Mouse (Mus musculus) CH12F3 (cell line): ENCODE measurements around the gene Mgat5.

Source experiments
- in situ Hi-C: fragments of 300-500 bp; cut with MboI; formaldehyde crosslinking; loops from 2 replicates; pipeline ENCODE4 v1.14.3; 2020; ENCODE audit warnings: low sequenced_read_pairs

Mgat5 gene

DNA sequence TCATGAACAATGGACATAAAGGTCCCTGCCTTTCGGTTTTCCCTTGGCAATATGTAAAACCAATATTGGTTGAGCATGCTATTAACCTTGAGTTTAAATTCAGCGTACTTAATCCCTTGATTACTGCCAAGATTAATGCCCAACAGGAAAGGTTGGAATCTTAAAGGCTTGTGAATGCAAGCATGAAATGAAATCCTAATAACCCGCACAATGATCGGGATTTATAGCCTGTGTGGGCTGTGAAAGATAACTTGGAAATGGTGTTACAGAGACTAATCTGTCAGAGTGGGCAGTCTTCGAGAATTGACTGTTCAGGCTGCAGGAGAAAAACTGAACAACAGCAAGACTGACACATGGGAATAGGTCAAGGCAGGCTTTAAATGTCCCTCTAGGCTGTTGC is 168.7 kb downstream of the Mgat5 start:
- in situ Hi-C loops = no loop called here

DNA sequence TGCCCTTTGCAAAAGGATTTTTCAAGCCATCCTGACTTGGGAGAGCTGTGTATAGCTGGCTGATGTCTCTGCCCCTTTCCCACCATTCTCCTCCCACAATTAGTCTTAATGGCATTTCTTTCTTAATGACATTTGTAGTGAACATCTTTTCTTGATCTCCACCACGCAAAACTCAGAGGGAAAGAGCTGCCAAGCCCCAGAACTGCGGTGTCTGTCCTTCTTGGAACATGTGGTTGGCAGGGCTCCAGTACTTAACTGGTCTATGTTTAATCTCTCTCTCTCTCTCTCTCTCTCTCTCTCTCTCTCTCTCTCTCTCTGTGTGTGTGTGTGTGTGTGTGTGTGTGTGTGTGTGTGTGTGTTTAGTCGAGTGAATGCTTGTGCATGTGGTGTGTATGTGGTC is 169.3 kb downstream of the Mgat5 start:
- in situ Hi-C loops = no loop called here

DNA sequence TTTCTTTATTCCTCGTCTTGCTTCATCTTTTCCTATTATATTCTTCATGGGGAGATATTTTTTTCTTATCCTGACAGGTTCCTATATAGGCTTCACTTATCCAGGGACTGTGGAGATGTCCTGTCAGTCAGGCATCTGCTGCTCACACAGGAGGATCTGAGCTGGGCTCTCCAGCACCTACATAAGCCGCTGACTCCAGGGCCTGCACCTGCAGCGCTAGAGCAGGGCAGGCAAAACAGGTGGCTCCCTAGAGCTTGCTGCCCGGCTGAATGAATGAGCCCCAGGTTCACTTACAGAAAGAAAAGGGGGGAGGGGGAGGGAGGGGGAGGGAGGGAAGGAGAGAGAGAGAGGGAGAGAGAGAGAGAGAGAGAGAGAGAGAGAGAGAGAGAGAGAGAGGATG is 175.3 kb downstream of the Mgat5 start:
- in situ Hi-C loops = no loop called here

DNA sequence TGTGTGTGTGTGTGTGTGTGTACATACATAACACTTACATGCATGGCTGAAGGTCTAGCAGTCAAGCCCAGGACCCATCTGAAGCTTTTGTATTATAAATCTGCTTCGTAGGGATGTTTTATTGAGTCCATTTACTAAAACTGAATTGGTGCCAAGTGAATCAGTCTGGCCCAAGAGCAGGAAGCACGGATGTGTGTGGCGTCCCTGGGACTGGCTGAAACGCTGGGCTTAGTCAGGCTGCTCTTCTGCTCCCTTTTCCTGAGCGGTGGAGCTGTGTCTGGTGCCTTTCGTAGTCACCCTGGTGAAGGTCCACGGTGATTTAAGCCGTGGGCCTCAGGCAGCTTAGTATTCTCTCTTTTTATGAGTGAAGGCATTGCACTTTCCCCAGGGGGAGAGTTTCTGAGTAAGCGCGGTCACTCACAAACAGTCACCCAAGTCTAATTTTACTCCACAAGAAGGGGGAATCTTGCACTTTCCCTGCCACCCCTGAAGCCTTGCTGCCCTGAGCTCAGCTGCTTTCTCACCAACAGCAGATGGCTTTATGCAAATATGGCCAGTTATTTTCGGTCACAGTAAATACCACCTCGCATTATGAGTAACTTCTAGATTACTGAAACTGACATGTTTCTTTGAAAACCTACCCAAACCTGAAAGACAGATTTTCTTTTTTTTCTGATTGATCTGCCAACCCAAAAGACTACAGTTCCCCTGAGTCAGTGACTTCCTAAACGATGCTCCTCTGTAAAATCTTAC is 176.1 kb downstream of the Mgat5 start:
- in situ Hi-C loops = no loop called here

DNA sequence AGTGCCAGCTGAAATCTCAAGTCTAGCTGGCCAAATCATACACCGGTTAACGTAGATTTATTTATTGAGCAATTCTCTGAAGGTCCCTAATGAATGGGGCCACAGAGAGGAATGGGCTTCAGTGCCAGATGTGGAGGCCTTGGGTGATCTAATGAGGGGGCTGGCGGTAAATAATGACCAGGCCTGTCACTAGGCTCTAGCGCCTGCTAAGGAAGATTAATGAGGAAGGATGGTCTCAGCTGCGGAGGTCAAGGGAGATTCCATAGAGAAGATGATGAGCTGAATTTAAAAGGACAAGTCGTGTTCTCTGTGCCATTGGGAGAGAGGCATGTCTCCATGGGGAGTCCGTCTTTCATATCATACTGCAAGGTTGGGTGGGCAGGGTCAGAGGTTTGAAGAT is 178.3 kb downstream of the Mgat5 start:
- in situ Hi-C loops = no loop called here

DNA sequence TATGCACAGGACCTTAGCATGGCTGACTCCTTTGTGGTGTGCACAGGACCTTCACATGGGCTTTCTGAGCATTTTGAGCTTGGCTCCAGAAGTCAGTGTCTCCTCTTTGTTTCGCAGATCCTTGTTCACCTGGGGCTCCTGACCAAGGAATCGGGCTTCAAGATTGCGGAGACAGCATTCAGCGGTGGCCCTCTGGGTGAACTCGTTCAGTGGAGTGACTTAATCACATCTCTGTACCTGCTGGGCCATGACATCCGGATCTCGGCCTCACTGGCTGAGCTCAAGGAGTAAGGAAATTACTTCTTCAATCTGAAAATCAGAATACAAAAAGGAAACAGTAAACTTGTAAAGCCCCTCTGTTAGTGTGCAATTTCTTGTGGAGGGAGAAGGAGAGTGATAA is 182.4 kb downstream of the Mgat5 start:
- in situ Hi-C loops = no loop called here

DNA sequence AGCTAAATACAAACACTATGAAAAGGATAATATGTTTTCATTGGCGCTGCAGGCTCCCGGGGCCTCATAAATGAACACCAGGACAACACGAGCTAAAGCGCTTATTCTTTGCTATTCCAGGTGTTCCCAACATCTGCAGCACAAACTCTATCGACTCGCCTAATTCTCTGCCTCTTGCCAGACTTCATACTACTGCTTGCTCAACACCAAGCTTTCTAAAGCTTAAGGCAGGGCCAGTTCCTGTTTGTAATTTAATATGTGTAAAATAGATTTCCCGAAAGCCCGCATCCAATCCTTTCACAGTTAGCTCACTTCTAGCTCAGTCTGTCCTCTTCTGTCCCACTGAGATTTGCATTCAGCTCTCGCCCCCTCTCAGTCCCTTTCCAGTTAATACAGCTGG is 182.8 kb downstream of the Mgat5 start:
- in situ Hi-C loops = no loop called here

DNA sequence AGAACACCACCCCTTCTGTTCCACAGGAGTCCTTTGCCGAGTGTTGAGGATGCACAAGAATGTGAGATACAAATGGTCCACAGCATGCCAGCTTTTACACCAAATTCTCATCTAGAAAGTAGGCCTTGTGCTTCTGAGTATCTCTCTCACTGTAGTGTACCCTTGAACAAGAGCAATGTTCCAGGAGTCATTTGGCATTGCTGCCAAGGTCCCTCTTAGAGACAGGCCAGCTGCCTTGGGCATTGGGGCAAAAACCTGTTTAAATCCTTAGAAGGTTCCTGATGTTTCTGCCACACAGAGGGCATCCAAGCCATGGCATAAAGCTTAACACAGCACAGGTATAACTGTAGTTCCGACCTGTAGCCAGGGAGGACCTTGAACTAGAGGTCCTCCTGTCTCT is 189.9 kb downstream of the Mgat5 start:
- in situ Hi-C loops = loop anchor here (10.0 kb wide), 1 partner anchor 190 kb away; the partner anchor contains the start of gene Mgat5

DNA sequence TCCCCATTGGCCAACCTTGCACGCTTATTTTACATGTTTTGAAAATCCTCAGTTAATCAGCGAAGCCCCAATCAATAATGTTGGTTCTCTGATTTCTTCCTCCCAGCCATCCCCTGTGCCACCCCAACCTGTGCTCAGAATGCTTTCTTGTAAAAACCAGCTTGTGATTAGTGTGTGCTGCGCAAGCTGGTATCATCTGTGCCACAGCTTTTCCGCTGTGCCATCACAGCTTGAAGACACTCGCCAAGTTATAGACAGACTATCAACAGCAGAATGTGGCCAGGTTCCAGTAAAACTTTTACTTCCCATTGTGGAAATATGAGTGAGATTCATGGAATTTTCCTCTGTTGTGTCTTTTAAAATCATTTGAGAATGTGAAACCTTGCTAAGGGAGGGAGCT is 190.9 kb downstream of the Mgat5 start:
- in situ Hi-C loops = loop anchor here (10.0 kb wide), 1 partner anchor 191 kb away; the partner anchor contains the start of gene Mgat5

DNA sequence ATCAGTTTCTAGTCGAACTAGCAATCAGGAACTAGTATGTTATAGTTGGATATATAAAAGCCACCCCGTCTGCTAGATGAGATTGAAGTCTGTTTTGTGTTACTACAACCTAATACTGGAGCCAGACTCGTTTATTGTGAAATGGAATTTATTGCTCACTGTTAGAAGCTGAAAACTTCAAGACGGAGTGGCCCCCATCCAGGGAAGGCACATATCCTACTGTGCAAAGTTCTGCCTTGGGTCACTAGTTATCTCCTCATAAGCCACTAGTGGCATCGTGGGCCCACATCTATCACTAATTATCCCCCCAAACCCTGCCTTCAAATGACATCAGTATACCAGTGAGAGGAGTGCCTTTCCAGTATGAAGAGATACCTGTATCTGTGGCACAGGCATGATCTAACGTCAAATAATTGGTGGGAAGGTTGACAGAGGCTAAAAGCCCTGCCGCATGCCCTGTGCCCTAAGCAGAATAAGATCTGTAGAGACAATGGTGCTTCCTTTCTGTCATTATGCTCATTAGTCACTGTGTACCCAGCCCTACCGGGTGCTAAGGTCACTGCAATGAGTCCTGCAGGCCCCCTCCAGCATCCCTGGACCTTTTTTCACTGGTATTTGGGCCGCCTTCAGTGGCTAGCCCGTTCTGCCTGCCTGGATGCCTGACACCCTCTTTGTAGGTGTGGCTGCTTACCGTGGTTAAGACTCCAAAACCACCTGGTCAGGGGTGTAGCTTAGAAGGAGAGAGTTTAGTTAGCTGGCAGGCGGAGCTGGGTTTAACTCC is 191.9 kb downstream of the Mgat5 start:
- in situ Hi-C loops = loop anchor here (10.0 kb wide), 1 partner anchor 192 kb away; the partner anchor contains the start of gene Mgat5

DNA sequence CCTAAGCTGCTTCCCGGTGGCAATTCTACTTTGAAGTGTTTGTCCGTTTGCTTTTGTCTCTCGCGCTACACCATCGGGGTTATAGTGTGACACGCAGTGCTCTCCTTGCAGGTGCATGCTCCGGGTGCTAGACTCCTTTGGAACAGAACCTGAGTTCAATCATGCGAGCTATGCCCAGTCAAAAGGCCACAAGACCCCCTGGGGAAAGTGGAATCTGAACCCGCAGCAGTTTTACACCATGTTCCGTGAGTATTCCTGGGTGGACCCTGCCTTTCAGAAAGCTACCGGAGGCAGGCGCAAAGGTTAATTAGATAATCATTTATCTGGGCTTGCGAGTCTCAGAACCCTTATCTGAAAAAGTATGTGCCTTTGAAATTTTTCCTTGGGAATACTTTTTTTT is 192.6 kb downstream of the Mgat5 start:
- in situ Hi-C loops = loop anchor here (10.0 kb wide), 1 partner anchor 193 kb away; the partner anchor contains the start of gene Mgat5

DNA sequence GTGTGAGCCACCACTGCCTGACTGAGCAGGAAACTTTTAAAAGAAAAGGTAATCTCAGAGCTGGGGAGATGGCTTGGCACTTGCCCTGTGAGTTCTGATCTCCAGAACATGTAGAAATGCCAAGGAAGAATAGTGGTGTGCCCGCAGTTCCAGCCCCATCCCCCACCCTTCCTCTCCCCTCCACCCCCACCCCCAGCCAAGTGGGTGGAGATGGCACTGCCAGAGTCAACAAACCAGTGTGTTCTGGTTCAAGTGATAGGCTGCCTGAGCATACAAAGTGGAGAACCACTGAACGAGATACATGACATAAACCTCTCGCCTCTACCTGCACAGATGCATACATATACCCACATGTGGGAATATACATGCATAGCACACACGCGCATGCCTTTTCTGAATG is 193.4 kb downstream of the Mgat5 start:
- in situ Hi-C loops = loop anchor here (10.0 kb wide), 1 partner anchor 193 kb away; the partner anchor contains the start of gene Mgat5

DNA sequence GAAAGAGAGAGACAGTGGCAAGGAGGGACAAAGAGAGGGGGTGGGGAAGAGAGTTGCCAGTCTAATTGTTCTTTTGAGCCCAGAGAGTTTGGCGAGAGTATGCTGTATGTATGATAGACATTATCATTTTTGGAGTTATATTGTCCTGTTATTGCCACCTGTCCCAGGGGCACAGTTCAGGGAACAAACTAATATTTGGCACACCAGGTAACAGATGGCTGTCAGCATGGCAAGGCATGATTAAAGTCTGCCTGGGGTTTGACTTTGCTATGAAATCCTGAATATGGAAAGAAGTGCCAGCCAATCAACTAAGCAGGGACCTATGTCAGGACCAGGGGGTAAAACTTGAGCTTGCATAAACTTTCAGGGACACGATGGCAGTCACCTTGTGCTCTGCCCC is 195.4 kb downstream of the Mgat5 start:
- in situ Hi-C loops = no loop called here

DNA sequence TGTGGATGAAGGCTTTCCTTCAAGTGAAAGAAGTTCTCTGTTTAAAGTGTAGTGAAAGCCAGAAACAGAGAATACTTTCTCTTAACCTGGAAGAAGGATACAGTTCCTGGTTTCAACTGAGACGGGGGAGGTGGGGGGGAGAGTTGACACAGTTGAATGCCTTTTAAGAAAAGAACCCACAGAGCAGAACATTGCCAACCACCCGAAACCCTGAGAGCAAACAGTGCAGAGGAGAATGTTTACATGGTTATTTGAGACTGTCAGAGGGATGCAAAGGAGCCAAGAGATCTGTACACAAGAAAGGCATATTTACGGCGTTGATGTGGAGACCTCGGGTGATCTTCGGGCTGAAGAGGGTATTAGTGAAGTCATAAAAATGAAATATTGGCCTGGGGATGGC is 195.9 kb downstream of the Mgat5 start:
- in situ Hi-C loops = no loop called here

DNA sequence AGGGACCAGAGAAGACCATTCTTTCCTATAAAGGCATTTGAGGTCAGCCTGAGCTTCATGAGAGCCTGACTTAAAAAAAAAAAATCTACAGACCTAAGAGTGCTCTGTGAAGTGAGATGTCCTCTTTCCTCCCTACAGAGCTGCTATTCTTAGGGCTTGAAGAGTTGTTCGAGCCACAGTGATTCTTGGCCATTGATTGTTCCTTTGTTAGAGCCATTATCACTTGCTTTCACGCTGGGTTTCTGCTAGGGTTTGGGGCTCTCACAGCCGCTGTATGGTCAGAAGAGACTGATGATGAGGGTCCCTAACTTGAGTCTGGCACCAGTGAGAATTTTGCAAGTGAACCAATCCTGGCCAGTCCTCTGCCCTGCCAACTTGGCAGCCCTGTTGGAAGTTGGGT is 199.8 kb downstream of the Mgat5 start:
- in situ Hi-C loops = no loop called here

DNA sequence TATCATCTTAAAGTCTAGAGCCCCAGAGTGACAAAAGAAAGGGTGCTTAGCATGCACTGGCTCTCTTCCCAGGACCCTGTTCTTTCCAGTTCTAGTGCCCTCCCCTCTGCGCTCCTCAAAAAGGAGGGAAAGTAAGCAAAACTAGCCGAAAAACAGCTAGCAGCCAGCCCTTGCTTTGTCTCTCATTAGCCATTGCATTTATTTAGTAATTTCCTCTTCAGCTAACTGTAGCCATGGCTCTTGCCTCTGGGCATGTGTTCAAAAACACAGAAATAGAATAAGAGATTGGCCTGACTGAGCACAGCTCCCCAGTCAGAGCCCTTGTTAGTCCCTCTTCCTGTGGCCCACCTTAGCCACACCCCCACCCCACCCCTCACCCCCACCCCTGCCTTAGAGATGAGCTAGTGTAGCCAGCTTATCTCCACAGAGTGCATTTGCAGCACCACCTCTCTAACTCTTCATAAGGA is 204.2 kb downstream of the Mgat5 start:
- in situ Hi-C loops = no loop called here

DNA sequence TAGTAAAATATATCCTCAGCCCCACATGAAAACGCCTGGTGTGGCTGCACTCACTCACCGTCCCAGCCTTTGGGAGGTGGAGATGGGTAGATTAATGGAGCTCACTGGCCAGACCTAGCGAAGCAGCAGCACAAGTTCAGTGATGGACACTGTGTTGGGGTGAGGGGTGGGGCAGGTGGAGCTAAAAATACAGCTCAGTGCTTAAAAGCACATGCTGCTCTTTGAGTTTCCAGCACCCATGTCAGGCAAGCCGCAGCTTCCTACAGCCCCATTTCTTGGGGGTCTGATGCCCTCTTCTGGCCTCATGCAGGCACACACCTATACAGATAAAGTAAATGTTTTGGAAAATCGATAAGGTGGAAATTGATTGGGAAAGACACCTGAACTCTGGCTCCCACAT is 204.7 kb downstream of the Mgat5 start:
- in situ Hi-C loops = no loop called here

DNA sequence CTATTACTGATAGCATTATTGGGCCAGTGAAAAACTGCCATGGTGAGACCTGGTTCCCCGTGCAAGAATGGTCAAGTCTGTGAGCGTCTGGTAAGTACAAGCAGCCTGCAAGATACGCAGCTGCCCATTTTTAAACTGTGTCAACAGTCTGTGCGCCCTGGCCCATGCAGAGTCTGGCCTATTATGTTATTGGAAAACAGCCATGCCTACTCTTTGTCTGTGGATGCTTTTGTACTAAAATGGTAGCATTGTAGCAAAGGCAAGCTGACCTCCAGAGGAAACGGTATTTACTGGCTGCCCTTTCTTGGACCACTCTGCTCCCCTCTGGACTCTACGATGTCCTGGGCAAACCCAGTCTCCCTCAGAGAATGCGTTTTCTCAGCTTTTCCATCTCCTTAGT is 209.7 kb downstream of the Mgat5 start:
- in situ Hi-C loops = no loop called here

DNA sequence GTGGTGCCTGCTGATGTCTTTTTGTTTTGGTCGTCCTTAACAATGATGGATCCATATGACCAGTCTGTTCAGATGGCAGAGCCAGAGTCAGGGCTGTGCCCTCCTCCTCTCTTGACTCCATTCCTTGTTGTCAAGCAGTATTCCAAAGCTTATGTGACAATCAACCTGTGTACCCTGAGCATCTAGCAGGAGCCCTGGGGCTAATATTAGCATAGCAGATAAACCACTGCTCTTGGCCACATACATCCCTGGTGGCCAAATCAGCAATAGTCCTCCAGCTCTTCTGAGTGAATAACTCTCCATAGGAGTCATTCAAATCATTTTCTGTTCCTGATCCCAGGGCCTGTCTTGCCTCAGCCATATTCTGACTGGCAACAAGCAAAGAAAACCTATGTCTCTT is 211.1 kb downstream of the Mgat5 start:
- in situ Hi-C loops = no loop called here

DNA sequence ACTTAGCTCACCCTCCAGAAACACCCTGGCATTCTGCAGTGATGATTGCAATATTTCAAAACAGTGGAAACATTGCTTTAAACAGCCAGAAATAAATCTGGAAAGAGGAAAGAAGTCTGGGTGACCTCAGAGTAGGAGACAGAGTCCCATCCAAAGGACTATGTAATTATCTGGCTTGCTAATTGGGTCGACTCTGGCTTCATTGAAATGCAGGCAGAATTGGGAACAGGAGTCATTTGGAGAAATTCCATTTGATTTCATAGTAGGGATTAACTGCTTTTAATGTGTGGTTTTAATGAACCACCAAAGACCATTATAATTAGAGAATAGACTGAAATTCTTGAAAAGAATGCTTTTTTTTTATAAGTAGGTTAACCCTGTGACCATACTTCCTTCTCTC is 212.2 kb downstream of the Mgat5 start:
- in situ Hi-C loops = no loop called here

DNA sequence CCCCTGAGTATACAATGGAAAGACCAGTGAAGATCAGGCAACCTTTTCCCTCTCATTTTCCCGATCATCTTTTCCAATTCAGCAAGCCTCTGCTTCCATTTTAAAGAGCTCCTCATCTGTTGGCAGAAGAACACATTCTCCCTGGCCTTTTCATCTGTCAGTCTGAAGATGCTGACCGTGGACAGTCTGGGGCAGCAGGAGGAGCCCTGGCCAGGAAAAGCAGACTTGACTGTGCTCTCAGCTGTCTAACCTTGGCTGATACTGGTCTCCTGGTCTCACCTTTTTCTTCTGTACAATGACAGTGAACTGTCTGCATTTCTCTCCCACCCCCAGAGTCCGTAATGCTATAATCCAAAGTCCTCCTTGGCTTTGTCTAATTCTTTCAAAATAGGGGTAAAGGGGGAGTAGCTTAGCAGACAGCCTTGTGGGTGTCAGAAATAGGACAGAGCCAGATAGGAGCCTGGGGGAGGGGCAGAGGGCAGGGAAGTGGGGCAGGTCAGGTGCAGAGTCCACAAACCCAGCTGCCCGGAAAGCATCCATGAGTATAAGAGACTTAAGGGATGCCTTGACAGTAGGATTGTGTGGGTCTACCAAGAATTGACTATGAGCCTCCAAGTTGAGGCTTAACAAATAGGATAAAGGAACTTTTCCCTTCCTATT is 214.2 kb downstream of the Mgat5 start:
- in situ Hi-C loops = no loop called here
